Mouse (Mus musculus): ENCODE results near the gene Rtn4rl2.

The Rtn4rl2 gene

GRCm38 (mm10) chr2:84886234-84886731 lies at the start of gene Rtn4rl2:
Gene Rtn4rl2 (minus strand): TSS chr2:84886710.
- WGBS = 1% methylated on average over 34 of the region's 35 CpGs

GRCm38 (mm10) chr2:84935065-84935464 lies 48.6 kb upstream of the Rtn4rl2 start:
- 72% methylated on average over 5 of the region's 5 CpGs for WGBS

- 71% methylated on average over 4 of the region's 4 CpGs for WGBS
These were observed 48.1 kb upstream of the Rtn4rl2 start for GRCm38 (mm10) chr2:84934649-84935007.

- WGBS = 75% methylated on average over 8 of the region's 8 CpGs
These were observed 47.6 kb upstream of the Rtn4rl2 start for GRCm38 (mm10) chr2:84933992-84934648.

GRCm38 (mm10) chr2:84930186-84930585 lies 43.7 kb upstream of the Rtn4rl2 start:
- 96% methylated on average over 7 of the region's 7 CpGs for WGBS

GRCm38 (mm10) chr2:84919601-84920108 lies 33.1 kb upstream of the Rtn4rl2 start:
- WGBS = 93% methylated on average over 10 of the region's 10 CpGs

- 83% methylated on average over 3 of the region's 3 CpGs for WGBS
These were observed 31.7 kb upstream of the Rtn4rl2 start for GRCm38 (mm10) chr2:84918188-84918587.

- 72% methylated on average over 8 of the region's 8 CpGs for WGBS
These were observed 30.2 kb upstream of the Rtn4rl2 start for GRCm38 (mm10) chr2:84916548-84917320.

GRCm38 (mm10) chr2:84915330-84915729 lies 28.8 kb upstream of the Rtn4rl2 start:
- WGBS = 80% methylated on average over 3 of the region's 3 CpGs

GRCm38 (mm10) chr2:84913881-84914280 lies 27.4 kb upstream of the Rtn4rl2 start:
- 96% methylated on average over 5 of the region's 5 CpGs for WGBS

- WGBS = 77% methylated on average over 3 of the region's 3 CpGs
These were observed 26.2 kb upstream of the Rtn4rl2 start for GRCm38 (mm10) chr2:84912722-84913121.

- WGBS = 96% methylated on average over 6 of the region's 6 CpGs
These were observed 10.2 kb upstream of the Rtn4rl2 start for GRCm38 (mm10) chr2:84896686-84897085.

- 82% methylated on average over 4 of the region's 4 CpGs for WGBS
These were observed 9.1 kb upstream of the Rtn4rl2 start for GRCm38 (mm10) chr2:84895495-84896198.

GRCm38 (mm10) chr2:84893359-84893758 lies 6.8 kb upstream of the Rtn4rl2 start:
- WGBS = 31% methylated on average over 6 of the region's 6 CpGs

- WGBS = 3% methylated on average over 5 of the region's 5 CpGs
These were observed 3.5 kb upstream of the Rtn4rl2 start for GRCm38 (mm10) chr2:84890045-84890340.

- 11% methylated on average over 14 of the region's 14 CpGs for WGBS
These were observed 3.0 kb upstream of the Rtn4rl2 start for GRCm38 (mm10) chr2:84889316-84890044.

- WGBS = 2% methylated on average over 28 of the region's 28 CpGs
These were observed 2.3 kb upstream of the Rtn4rl2 start for GRCm38 (mm10) chr2:84888657-84889315.

- under 1% methylated on average over 58 of the region's 58 CpGs for WGBS
These were observed 1.1 kb upstream of the Rtn4rl2 start for GRCm38 (mm10) chr2:84887411-84888271.

GRCm38 (mm10) chr2:84886821-84887281 lies 341 bp upstream of the Rtn4rl2 start:
- WGBS = under 1% methylated on average over 35 of the region's 39 CpGs
